8 mouse cellular contexts compared by ENCODE assay signal in genomic region chr10:117224102-117224990, GRCm38 (mm10). TPM values are rescaled to one million over a fixed set of nuclear protein-coding genes. Genes with fewer than 3 reads are reported as not detected.
DNase-seq lines count a peak whose midpoint lies in the region; ATAC-seq lines count a peak whose summit lies in the region.

Gene Yeats4 (minus strand): TSS chr10:117224507.

- no peaks in the 10 kb centered on the region for H3K9me3 ChIP-seq in heart, embryonic 13.5 days
- no peaks in the 10 kb centered on the region for H3K9me3 ChIP-seq in liver, embryonic 12.5 days (replicated peaks)
- H3K9me3 ChIP-seq in stomach, embryonic 15.5 days = no peaks in the 10 kb centered on the region

- peak; percentile 96 for DNase-seq in CD4-positive helper T cell, adult 2 months (ENCODE audit: low read depth, low spot score)
- DNase-seq in brain, embryonic 18.5 days (ENCODE audit: low read depth, low spot score) = peak; percentile 88
- DNase-seq in kidney, postnatal 10 days = peak; percentile 96
- DNase-seq in natural killer cell, adult 2 months (ENCODE audit: low spot score in 2 of 2) = peak; percentile 97

- H3K9ac ChIP-seq in heart, embryonic 13.5 days = peak within 1 kb of the TSS; percentile 95
- H3K9ac ChIP-seq in liver, embryonic 12.5 days = peak within 1 kb of the TSS; percentile 86
- H3K9ac ChIP-seq in stomach, embryonic 15.5 days = peak within 1 kb of the TSS; percentile 86

- H3K36me3 ChIP-seq in heart, embryonic 13.5 days = peaks cover 36% of the 10 kb centered on the region
- peaks cover 38% of the 10 kb centered on the region for H3K36me3 ChIP-seq in liver, embryonic 12.5 days
- peaks cover 24% of the 10 kb centered on the region for H3K36me3 ChIP-seq in stomach, embryonic 15.5 days

- WGBS in heart, embryonic 13.5 days = 1% methylated on average over 63 of the region's 63 CpGs
- under 1% methylated on average over 63 of the region's 63 CpGs for WGBS in liver, embryonic 12.5 days (ENCODE audit: insufficient replicate concordance)
- WGBS in stomach, embryonic 15.5 days = under 1% methylated on average over 63 of the region's 63 CpGs

- H3K4me1 ChIP-seq in heart, embryonic 13.5 days = peaks cover 20% of the 10 kb centered on the region
- H3K4me1 ChIP-seq in liver, embryonic 12.5 days = peaks cover 24% of the 10 kb centered on the region
- H3K4me1 ChIP-seq in stomach, embryonic 15.5 days = peaks cover 12% of the 10 kb centered on the region

- ATAC-seq in erythroid progenitor cell, adult 5-6 weeks (replicated peaks; ENCODE audit: low FRiP score, poor library complexity, severe bottlenecking) = peak; percentile 93
- peak; percentile 91 for ATAC-seq in heart, embryonic 13.5 days (ENCODE audit: extremely low read depth, insufficient number of reproducible peaks, low FRiP score, low TSS enrichment)
- ATAC-seq in liver, embryonic 12.5 days = peak; percentile 97
- peak; percentile 95 for ATAC-seq in stomach, embryonic 15.5 days (ENCODE audit: insufficient read depth, low FRiP score, low read depth)

- no peaks in the 10 kb centered on the region for H3K27me3 ChIP-seq in heart, embryonic 13.5 days (replicated peaks)
- no peaks in the 10 kb centered on the region for H3K27me3 ChIP-seq in liver, embryonic 12.5 days (replicated peaks)
- H3K27me3 ChIP-seq in stomach, embryonic 15.5 days (replicated peaks) = no peaks in the 10 kb centered on the region

- H3K4me3 ChIP-seq in heart, embryonic 13.5 days = peak within 1 kb of the TSS; percentile 74
- peak within 1 kb of the TSS; percentile 81 for H3K4me3 ChIP-seq in liver, embryonic 12.5 days
- H3K4me3 ChIP-seq in stomach, embryonic 15.5 days (replicated peaks) = peak within 1 kb of the TSS; percentile 82

- peak within 1 kb of the TSS; percentile 94 for H3K4me2 ChIP-seq in heart, embryonic 13.5 days
- H3K4me2 ChIP-seq in liver, embryonic 12.5 days = peak within 1 kb of the TSS; percentile 83
- H3K4me2 ChIP-seq in stomach, embryonic 15.5 days = peak within 1 kb of the TSS; percentile 81

- peak within 1 kb of the TSS; percentile 98 for H3K27ac ChIP-seq in heart, embryonic 13.5 days (replicated peaks)
- peak within 1 kb of the TSS; percentile 95 for H3K27ac ChIP-seq in liver, embryonic 12.5 days
- peak within 1 kb of the TSS; percentile 98 for H3K27ac ChIP-seq in stomach, embryonic 15.5 days

RNA-seq across cellular contexts. Expression of gene Yeats4, which starts in this region (rescaled TPM):
- total RNA-seq in erythroid progenitor cell, adult 5-6 weeks (2015; ENCODE audit: low replicate concordance) = 36.4 and 65.8 TPM in 2 replicates
- total RNA-seq in erythroid progenitor cell, adult 5-6 weeks (2017; ENCODE audit: low replicate concordance) = 57.3 and 94.7 TPM in 2 replicates
- 46.6 and 54.1 TPM in 2 replicates for polyA plus RNA-seq in heart, embryonic 13.5 days (2015; fragmentation: Nextera tagmentation; extraction: Ambion mirVana)
- polyA plus RNA-seq in liver, embryonic 12.5 days (2016; fragmentation: Nextera tagmentation; extraction: Ambion mirVana) = 54.0 and 61.9 TPM in 2 replicates
- 62.4 and 64.3 TPM in 2 replicates for polyA plus RNA-seq in stomach, embryonic 15.5 days (2015; fragmentation: Nextera tagmentation; extraction: Ambion mirVana)

Comparison
In these comparisons a context has a peak if more than half of its experiments do, and no peak if none do; other contexts are left out.
1. Peak in every context shown above with its lines: DNase-seq, ATAC-seq, H3K4me3 ChIP-seq and H3K27ac ChIP-seq.